Mouse (Mus musculus): ENCODE results near the gene Fcer1g.
"Not testable (repeated sequence)": the region's sequence is repeated elsewhere in the genome, so short reads cannot be mapped to it uniquely, and the experiment has no call there.

The Fcer1g gene

GRCm38 (mm10) chr1:171263666-171264461, 29.7 kb upstream of the Fcer1g start:
- no peak for DNase-seq

GRCm38 (mm10) chr1:171263185-171263611, 29.0 kb upstream of the Fcer1g start:
- DNase-seq = no peak

- no peak for DNase-seq
Measured at GRCm38 (mm10) chr1:171262594-171263130, 28.5 kb upstream of the Fcer1g start.

GRCm38 (mm10) chr1:171260316-171260715, 26.2 kb upstream of the Fcer1g start:
- no peak for DNase-seq

GRCm38 (mm10) chr1:171258921-171259320, 24.8 kb upstream of the Fcer1g start:
- no peak for DNase-seq

- no peak for DNase-seq
Measured at GRCm38 (mm10) chr1:171257781-171258180, 23.6 kb upstream of the Fcer1g start.

GRCm38 (mm10) chr1:171256937-171257548, 22.9 kb upstream of the Fcer1g start:
- peak; percentile 64 to 67 for DNase-seq

GRCm38 (mm10) chr1:171256095-171256818, 22.1 kb upstream of the Fcer1g start:
- DNase-seq = no peak

GRCm38 (mm10) chr1:171252415-171252814, 18.2 kb upstream of the Fcer1g start:
- DNase-seq = no peak

- DNase-seq = no peak
Measured at GRCm38 (mm10) chr1:171251594-171252324, 17.6 kb upstream of the Fcer1g start.

GRCm38 (mm10) chr1:171250680-171251593, 16.8 kb upstream of the Fcer1g start, which contains the start of gene Ndufs2:
Ndufs2 (minus strand) TSS chr1:171251388.
- DNase-seq = no peak

- peak; percentile 23 to 34 for DNase-seq
Measured at GRCm38 (mm10) chr1:171249913-171250600, 15.9 kb upstream of the Fcer1g start, which contains the start of gene Adamts4. Adamts4 (plus strand) TSS chr1:171250421.

- DNase-seq = no peak
Measured at GRCm38 (mm10) chr1:171248386-171249226, 14.4 kb upstream of the Fcer1g start.

GRCm38 (mm10) chr1:171247916-171248315, 13.8 kb upstream of the Fcer1g start:
- DNase-seq = no peak

GRCm38 (mm10) chr1:171247453-171247841, 13.3 kb upstream of the Fcer1g start:
- DNase-seq = peak in 1 of 2 experiments; percentile 24

- DNase-seq = peak; percentile 97 to 99
Measured at GRCm38 (mm10) chr1:171246709-171247452, 12.7 kb upstream of the Fcer1g start.

- DNase-seq = no peak
Measured at GRCm38 (mm10) chr1:171245353-171245752, 11.2 kb upstream of the Fcer1g start.

- DNase-seq = not testable (repeated sequence)
Measured at GRCm38 (mm10) chr1:171241952-171242351, 7.8 kb upstream of the Fcer1g start.

- DNase-seq = no peak
Measured at GRCm38 (mm10) chr1:171240911-171241310, 6.7 kb upstream of the Fcer1g start.

All from cerebellum, adult 18-20 months (tissue).